Mouse (Mus musculus) CD4-positive, CD25-positive, alpha-beta regulatory T cell, adult 2 months (primary cell): ENCODE measurements around the gene Zfhx3.

Experiments used
- DNase-seq: peaks from one replicate; pipeline ENCODE4 v3.0.0-alpha.2; 2012; ENCODE audit warnings: low read depth, low spot score

Gene Zfhx3

GRCm38 (mm10) chr8:108716291-108716811 lies 773.9 kb downstream of the Zfhx3 start:
- DNase-seq: no peak

GRCm38 (mm10) chr8:108717545-108717944 lies 775.1 kb downstream of the Zfhx3 start:
- DNase-seq: no peak

- DNase-seq: no peak
Measured at GRCm38 (mm10) chr8:108718031-108718430, 775.6 kb downstream of the Zfhx3 start.

- no peak for DNase-seq
Measured at GRCm38 (mm10) chr8:108720840-108721239, 778.4 kb downstream of the Zfhx3 start.

- DNase-seq: no peak
Measured at GRCm38 (mm10) chr8:108722671-108723513, 780.4 kb downstream of the Zfhx3 start.

GRCm38 (mm10) chr8:108723636-108724035 lies 781.2 kb downstream of the Zfhx3 start:
- no peak for DNase-seq

- no peak for DNase-seq
Measured at GRCm38 (mm10) chr8:108724818-108725506, 782.5 kb downstream of the Zfhx3 start.

GRCm38 (mm10) chr8:108725631-108726030 lies 783.2 kb downstream of the Zfhx3 start:
- DNase-seq: no peak

GRCm38 (mm10) chr8:108726541-108727241 lies 784.2 kb downstream of the Zfhx3 start:
- DNase-seq: no peak

- DNase-seq: no peak
Measured at GRCm38 (mm10) chr8:108729169-108729568, 786.7 kb downstream of the Zfhx3 start.

GRCm38 (mm10) chr8:108729667-108730329 lies 787.4 kb downstream of the Zfhx3 start:
- no peak for DNase-seq

GRCm38 (mm10) chr8:108730907-108731440 lies 788.5 kb downstream of the Zfhx3 start:
- no peak for DNase-seq

GRCm38 (mm10) chr8:108732500-108732899 lies 790.1 kb downstream of the Zfhx3 start:
- no peak for DNase-seq

GRCm38 (mm10) chr8:108733385-108733784 lies 790.9 kb downstream of the Zfhx3 start:
- DNase-seq: no peak

GRCm38 (mm10) chr8:108736442-108736841 lies 794.0 kb downstream of the Zfhx3 start:
- no peak for DNase-seq

GRCm38 (mm10) chr8:108738179-108738578 lies 795.7 kb downstream of the Zfhx3 start:
- no peak for DNase-seq

GRCm38 (mm10) chr8:108739517-108739916 lies 797.1 kb downstream of the Zfhx3 start:
- DNase-seq: no peak

- no peak for DNase-seq
Measured at GRCm38 (mm10) chr8:108740443-108740842, 798.0 kb downstream of the Zfhx3 start.

- DNase-seq: no peak
Measured at GRCm38 (mm10) chr8:108741651-108742050, 799.2 kb downstream of the Zfhx3 start.

GRCm38 (mm10) chr8:108742465-108742864 lies 800.0 kb downstream of the Zfhx3 start:
- DNase-seq: no peak

- DNase-seq: no peak
Measured at GRCm38 (mm10) chr8:108743238-108743637, 800.8 kb downstream of the Zfhx3 start.
